Mouse (Mus musculus): ENCODE data around the gene Slc41a3.

DNA sequence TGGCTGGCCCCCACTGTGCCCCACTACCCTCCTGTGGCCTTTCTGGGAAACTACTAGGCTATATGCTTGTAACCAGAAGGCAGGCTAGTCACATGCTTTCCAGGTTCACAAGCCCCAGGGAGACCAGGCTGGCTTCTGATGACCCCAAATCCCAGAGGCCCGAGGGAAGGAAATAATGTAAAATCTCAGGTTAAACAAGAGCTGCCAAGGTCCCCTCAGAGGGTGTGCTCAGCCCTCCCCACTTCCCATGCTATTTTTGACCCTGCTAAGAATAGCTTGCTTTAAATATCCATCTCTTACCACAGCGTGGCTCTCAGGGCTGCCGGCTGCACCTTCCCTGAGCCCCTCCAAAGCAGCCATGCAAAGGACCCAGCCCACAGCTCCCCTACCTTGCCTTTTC lies 84.2 kb downstream of the Slc41a3 start:
- TF ChIP-seq ZC3H11A (IDR thresholded peaks at IDR 0.05; ENCODE audit: low read depth, low read length), result no peak
- TF ChIP-seq MAX (IDR thresholded peaks at IDR 0.05; ENCODE audit: low read length), result no peak
- TF ChIP-seq ZMIZ1 (IDR thresholded peaks at IDR 0.05; ENCODE audit: low read depth, low read length), result no peak
- 0 out of 4 replicates have a peak, but pooled peaks of 1 of the 2 experiments have one; percentile 21 for TF ChIP-seq CTCF (conservative IDR thresholded peaks at IDR 0.05 in 1 of 2, IDR thresholded peaks at IDR 0.05 in 1 of 2; ENCODE audit: low read depth in 2 of 2, low read length in 2 of 2)
- no peak for TF ChIP-seq POLR2A (IDR thresholded peaks at IDR 0.05; ENCODE audit: low read depth, low read length)

Measured in CH12.LX (cell line).